Mouse (Mus musculus): ENCODE results near the gene Mrc1.

Gene Mrc1

DNA sequence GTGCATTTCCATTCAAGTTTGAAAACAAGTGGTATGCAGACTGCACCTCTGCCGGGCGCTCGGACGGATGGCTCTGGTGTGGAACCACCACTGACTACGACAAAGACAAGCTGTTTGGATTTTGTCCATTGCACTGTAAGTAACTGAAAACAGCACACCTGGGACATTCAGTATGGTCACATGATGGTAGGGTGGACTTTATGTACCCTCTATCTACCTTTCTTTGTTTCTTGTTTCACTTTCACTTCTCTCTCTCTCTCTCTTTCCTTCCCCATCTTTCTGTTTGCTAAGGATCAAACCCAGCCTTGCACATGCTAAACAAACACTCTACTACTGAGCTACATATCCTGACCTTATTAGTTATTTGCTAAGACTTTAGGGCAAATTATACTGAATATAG lies 15.0 kb downstream of the Mrc1 start:
- DNase-seq (ENCODE audit: low spot score in 2 of 2), result no peak

DNA sequence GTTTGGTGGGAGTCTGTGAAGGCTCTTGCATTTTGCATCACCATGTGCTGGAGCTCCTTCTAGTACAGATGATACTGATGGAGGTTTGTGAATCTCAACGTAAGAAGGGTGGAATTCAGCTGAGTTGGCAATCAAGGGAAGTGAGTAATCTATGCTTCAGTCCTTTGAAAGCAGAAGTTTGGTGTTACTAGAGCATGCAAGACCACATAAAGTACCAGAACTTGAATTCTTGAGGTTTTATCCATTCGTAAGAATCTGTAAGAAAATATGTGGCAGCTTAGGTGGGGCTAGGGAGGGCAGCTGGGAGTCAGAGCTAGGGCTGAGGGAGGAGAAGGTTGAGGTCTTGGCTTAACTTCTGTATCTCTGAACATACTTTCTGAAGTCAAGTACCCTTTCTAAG lies 15.5 kb downstream of the Mrc1 start:
- no peak for DNase-seq (ENCODE audit: low spot score in 2 of 2)

DNA sequence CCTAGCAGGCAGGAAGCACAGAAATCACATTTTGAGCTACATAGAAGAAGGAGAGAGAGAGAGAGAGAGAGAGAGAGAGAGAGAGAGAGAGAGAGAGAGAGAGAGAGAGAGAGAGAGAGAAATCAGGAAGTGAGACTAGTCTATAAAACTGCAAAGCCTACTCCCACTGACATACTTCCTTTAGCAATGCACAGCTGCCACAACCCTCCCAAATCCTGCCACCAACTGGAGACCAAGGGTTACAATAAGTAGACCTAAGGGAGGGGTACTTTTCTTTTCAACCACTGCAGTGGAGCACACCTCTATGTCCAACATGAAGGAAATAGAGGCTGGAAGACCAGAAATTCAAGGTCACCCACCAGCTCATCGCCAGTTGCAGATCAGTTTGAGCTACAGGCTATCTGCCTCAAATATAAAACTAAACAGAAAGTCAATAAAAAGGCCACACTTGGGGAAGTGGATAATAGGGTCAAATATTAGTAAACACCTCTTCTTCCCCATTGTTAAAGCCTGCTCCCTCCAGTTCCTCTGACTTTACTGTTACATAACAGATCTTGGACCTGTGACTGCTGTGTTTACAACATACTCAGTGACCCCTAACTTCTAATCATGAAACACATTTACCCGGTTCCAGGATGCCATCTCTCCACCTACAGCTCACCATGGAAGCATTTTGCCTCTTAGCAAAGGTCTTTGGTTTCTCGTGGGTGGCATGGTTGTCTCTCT lies 20.8 kb downstream of the Mrc1 start:
- DNase-seq (ENCODE audit: low spot score in 2 of 2), result no peak

DNA sequence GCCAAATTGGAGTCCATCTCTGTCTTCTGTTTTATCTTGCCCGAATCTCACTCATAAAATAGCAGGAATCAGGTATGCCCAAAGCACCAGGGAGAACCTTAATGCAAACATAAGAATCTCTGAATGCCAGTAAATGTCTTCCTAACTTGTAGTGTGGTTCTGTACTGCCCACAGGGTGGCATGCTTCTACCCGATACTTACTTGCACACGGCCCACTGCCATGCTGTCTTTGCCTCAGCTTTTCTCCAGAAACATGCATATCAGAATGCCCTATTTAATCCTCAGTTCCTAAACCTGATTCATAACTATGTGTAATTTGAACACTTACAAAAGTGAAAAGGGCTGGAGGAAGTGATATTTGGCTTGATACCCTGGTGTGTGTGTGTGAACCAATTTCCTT lies 22.7 kb downstream of the Mrc1 start:
- no peak for DNase-seq (ENCODE audit: low spot score in 2 of 2)

DNA sequence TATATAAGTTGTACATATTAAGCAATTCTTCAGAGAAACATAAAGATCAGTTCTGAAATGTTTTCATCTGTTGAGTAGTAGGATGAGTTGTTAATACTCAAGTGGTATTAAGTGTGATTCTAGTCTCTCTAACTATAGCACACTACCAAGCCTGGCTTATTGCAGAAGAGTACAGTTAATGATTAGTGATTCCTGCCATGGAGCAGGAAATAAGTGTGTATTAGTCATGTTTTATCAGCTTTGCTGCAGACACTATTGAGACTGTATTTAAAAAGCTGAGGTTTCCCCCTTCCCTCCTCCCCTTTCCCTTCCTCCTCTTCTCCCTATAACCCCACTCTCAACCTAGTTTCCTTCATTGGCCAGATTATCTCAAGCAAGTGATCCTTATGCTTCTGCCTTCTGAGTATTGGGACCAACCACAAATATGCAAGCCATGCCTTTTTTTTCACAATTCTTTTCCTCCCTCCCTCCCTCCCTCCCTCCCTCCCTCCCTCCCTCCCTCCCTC lies 29.2 kb downstream of the Mrc1 start:
- no peak for DNase-seq (ENCODE audit: low spot score in 2 of 2)

DNA sequence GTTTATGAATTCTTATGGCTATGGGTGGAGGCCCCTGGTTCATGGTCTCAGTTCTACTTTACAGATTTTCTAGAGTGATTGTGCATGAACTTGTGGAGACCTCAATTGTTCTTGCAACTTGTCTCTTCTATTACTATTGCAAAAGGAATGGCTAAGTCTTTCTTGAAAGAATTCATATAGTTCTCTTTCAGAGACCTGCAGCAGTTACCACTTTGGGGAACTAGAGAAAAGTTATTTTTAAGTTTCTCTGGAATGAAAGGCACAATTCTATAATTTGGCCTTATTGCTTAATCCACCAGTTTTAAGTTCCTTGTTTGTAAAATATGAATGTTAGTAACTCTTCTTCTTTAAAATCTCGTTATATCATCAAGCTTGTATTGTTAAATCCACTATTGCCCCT lies 32.9 kb downstream of the Mrc1 start:
- no peak for DNase-seq (ENCODE audit: low spot score in 2 of 2)

DNA sequence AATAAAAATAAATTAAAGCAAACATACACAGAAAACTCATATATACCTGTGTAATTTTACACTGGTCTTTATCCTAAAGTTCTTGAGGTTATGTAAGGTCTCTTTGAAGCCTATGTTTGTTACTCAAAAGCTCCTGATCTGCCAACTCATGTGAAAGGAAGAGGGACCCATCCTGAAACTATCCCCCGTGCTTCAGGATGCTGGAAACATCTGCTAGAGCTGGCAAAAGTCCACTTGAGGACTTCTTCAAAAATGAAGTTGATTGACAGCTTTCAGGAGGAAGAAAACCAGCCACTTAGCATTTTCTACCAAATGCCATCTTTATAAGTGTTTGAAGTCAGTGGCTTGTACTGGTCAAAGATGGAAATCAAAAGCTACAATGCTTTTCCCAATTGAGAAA lies 40.0 kb downstream of the Mrc1 start:
- DNase-seq (ENCODE audit: low spot score in 2 of 2), result no peak

DNA sequence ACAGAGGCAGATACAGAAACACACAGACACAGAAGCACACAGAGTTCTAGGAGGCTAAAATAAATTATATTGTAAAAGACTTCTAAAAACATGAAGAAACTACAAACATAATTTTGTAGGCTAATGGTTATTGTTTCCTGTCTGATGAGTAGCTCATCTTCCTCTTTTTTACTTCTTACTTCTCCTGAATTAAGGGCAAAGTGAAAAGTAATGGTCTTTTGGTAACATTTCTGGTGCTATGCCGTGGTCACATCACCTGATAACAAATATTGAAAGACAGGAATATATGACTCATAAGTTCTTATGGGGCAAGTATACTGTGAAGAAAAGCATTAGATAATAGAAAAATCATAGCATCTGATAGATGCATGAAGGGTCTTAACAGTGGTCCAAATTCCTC lies 42.9 kb downstream of the Mrc1 start:
- DNase-seq (ENCODE audit: low spot score in 2 of 2), result no peak

DNA sequence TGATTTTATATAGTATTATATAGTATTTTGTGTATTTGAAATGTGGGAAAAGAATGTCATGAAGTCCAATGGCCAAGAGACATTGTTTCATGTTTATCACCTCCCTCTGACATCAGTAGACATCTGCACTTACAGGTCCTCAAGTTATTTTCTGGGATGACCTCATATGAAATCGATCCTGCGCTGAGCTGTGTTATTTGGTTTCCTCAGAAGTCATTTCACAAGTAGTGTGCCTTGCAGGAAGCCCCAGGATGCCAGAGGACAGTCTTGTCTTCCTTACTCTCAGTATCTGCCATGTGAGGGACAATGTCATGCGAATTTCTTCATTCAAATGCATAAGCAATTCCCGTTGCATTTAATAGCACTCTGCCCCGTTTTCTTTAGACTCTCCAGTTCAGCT lies 46.6 kb downstream of the Mrc1 start:
- no peak for DNase-seq (ENCODE audit: low spot score in 2 of 2)

DNA sequence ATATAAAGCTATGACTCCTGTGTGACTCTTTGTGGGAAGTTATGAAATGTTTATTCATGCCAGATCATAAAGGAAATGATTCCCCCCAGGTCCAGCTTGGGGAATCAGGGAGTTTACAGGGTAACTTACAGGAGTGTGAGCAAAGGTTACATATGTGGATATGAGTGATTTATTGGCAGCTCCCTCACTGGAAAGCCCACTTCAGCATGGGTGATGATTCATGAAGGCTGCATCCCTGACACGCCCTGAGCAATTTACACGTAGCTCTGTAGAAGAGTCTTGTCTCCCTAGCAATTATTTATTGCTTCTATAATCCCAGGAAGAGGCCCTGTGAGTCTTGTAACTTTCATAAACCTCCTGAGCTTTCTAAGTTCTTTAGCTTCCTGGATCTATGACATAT lies 50.1 kb downstream of the Mrc1 start:
- DNase-seq (ENCODE audit: low spot score in 2 of 2), result no peak

DNA sequence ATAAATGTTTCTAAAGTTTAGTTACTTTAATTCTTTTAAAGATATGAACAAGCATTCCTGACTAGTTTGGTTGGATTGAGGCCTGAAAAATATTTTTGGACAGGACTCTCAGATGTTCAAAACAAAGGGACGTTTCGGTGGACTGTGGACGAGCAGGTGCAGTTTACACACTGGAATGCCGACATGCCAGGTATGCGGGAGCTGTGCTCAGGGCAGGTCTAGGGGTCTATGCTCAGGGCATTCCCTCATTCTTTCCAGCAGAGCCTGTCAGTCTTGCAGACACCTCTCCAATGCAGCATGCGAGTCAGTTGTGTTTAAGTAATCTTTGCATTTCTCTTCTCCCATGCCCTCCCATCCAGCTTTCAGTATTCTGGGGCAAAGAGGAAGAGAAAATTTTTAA lies 50.6 kb downstream of the Mrc1 start:
- no peak for DNase-seq (ENCODE audit: low spot score in 2 of 2)

DNA sequence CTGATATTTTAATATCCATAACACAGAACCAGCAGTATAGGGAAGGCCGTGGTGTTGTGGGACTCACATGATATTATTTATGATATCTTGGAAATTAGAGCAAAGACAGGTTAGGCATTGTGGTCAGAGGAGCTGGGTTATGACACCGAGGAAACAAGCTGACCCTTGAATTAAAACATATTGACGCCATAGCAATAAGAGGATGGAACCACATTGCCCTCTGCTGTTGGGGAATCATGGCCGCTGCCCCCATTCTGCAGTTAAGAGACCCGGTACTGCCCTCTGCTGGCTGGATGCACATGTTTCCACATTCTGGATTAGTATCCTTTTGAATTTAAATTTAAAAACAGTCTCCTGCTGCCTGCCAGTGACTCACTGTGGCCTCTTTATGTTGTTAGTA lies 66.1 kb downstream of the Mrc1 start:
- DNase-seq (ENCODE audit: low spot score in 2 of 2), result peak; percentile 86 to 92

DNA sequence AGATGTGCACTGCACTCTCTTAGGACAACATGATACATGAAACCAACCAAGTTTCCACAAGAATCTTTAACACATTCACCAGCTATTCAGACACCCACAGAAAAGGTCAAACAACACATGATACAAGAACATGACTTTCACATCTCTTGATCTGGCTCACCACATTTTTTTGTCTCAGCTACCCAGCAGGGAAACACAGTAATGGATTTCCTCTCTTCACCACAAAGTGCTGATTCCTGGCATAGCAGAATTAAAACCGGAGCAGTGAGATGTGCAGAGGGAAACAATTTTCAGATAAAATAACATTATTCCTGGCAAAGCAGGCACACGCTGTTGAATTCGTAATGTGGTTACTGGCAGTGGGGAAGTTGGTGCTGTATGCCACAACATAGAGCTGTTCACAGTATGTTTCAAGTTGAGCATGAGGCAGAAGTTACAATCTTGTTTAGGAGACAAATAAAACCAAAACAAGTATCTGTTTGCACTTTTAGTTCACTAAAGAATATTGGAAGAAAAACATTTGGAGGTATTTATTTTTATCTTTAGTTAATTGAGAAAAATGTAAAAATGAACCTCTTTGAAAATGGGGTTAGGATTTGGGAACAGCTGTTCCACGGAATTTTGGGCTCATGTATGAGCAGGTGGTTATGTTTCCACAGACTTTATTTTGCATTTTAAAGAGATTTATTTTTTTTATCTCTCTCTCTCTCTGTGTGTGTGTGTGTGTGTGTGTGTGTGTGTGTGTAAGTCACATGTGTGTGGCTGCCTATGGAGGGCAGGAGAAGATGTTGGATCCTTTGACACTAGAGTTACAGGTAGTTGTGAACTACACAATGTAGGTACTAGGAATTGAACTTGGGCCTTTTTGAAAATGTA lies 83.6 kb downstream of the Mrc1 start:
- peak in 1 of 2 experiments; percentile 25 for DNase-seq (ENCODE audit: low spot score in 2 of 2)

DNA sequence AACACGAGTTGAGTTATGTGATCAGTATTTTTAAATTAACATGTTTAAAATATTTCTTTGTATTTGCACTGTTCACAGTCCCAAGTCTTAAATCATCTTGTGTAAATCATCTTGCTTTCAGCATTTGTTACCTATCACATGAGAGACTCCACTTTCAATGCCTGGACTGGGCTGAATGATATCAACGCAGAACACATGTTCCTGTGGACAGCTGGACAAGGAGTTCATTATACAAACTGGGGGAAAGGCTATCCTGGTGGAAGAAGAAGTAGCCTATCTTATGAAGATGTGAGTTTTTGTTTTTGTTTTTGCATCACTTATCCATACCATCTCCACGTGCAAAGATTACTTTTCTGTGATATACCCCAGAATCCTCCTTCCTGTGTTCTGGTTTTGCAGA lies 85.9 kb downstream of the Mrc1 start:
- DNase-seq (ENCODE audit: low spot score in 2 of 2), result no peak

DNA sequence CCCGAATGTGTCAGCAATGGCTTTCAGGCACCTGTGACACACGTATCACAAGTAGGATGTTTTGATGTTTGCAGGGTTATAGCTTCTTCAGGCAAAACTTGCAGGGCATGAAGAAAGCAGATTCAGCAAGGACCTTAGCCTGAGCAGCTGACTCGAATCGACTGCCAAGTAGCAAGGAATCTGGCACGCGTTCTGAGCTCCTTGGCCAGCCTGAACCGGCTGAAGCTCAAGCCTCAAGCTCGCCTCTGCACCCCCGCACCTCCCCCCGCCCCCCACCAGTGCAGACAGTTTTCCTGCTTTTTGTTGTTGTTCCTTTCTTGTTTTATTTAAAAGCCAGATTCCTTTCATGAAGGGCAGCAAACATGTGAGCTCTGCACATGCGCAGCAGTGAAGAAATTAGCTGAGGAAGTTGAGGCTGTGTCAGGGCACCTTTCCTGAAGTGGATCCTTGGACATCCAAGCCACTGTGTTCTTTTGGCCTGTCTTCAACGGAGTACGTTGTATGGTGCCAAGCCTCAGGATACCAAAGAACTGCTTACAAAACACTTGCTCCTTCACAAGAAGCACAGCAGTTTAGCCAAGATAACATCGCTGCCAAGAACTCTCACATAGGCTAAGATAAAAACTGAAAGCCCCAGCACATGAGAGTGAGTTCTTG lies 112.6 kb downstream of the Mrc1 start:
- peak; percentile 81 to 83 for DNase-seq (ENCODE audit: low spot score in 2 of 2)

DNA sequence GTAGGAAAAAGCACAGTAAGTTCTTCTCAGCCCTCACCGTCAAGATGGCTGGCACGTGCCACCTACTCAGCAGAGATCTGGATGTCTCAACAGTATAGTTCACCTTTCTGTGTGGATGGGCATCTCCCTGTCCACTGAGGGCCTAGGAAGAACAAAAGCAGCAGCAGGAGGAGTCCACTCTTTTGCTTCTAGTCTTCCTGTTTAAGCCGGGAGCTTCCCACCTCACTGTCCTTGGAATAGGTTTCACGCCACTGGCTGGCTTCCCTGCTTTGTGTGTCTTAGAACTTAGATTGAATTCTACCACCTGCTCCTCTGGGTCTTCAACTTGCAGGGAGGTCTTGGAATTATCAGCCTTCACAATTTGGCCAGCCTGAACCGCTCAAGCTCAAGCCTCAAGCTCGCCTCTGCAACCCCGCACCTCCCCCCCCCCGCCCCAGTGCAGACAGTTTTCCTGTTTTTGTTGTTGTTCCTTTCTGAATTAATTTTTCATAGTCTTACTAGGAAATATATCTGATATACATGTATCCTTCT lies 113.2 kb downstream of the Mrc1 start:
- DNase-seq (ENCODE audit: low spot score in 2 of 2), result no peak
